Mouse (Mus musculus): Measurements from ENCODE around the gene Prdx6b. TPM values are rescaled to one million over a fixed set of nuclear protein-coding genes. Genes with fewer than 3 reads are reported as not detected.

The Prdx6b gene
- polyA plus RNA-seq, 1 experiment from 2014 or later: not detected

- Histone ChIP-seq H3K4me2 (replicated peaks) (no peak overlapping the region), H3K36me3 (replicated peaks; ENCODE audit: control insufficient read depth, insufficient read depth) (no peaks in the 10 kb centered on the region), H3K9me3 (ENCODE audit: control insufficient read depth, low read length) (no peaks in the 10 kb centered on the region), H3K27me3 (ENCODE audit: control insufficient read depth, insufficient read depth, low read length) (no peaks in the 10 kb centered on the region), H3K9ac (no peak overlapping the region), H3K4me1 (replicated peaks; ENCODE audit: control insufficient read depth, insufficient read depth, low read length) (no peaks in the 10 kb centered on the region), H3K27ac (no peak overlapping the region), H3K4me3 (replicated peaks; ENCODE audit: low read length) (no peak overlapping the region)
- peak; percentile 67 for DNase-seq (ENCODE audit: low spot score)
- WGBS: 57% methylated on average over 2 of the region's 2 CpGs
- no peak for ATAC-seq (ENCODE audit: low FRiP score)
These were observed 17.1 kb upstream of the Prdx6b start for GRCm38 (mm10) chr2:80275136-80275535.

DNA sequence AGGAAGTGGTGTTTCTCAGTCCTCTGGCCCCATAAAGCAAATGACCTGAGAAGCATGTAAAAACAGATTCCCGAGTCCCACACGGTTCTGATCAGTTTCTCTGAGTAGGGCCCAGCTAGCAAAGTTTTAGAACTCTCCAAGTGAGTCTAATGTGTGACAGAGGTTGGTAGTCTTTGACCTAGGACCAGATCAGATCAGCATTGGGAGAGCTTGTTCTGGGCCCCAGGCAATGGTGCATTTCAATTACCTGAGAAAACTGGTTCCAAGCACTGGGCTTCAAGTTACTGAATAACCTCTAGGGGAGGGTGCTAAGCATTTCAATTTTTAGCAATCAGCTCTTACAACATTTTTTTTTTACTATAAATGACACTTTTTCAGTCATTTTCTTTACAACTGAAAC lies 10.1 kb upstream of the Prdx6b start:
- Histone ChIP-seq H3K4me1 (replicated peaks; ENCODE audit: control insufficient read depth, insufficient read depth, low read length) (no peaks in the 10 kb centered on the region), H3K9me3 (ENCODE audit: control insufficient read depth, low read length) (no peaks in the 10 kb centered on the region), H3K4me3 (replicated peaks; ENCODE audit: low read length) (no peak overlapping the region), H3K9ac (no peak overlapping the region), H3K27ac (no peak overlapping the region), H3K27me3 (ENCODE audit: control insufficient read depth, insufficient read depth, low read length) (no peaks in the 10 kb centered on the region), H3K4me2 (replicated peaks) (no peak overlapping the region), H3K36me3 (replicated peaks; ENCODE audit: control insufficient read depth, insufficient read depth) (no peaks in the 10 kb centered on the region)
- WGBS: 85% methylated on average over 2 of the region's 2 CpGs
- DNase-seq (ENCODE audit: low spot score): no peak
- no peak for ATAC-seq (ENCODE audit: low FRiP score)

DNA sequence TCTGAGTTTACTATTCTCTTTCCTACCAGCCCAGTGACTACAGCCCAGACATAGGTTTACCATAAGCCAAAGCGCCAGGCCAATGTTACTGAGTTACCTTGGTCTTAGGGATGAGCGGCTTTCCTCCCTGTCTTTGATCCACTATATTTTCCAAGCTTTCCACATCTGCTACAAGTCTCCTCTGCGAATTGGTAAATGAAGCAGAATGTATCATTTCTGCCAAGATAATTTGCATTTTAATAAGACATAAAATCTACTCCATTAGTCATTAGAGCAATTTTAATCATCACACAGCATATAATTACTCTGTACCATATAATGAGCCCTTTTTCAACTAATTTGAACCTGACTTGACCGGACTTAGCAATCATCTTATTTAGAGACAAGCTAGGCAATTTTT lies 5.9 kb upstream of the Prdx6b start:
- 0 out of 2 replicates have a peak, but pooled peaks have one; percentile 48 for ATAC-seq (ENCODE audit: low FRiP score)
- WGBS: 64% methylated on average over 4 of the region's 4 CpGs

GRCm38 (mm10) chr2:80298334-80298733 lies 6.1 kb downstream of the Prdx6b start:
- whole genome bisulfite sequencing: 81% methylated on average over 3 of the region's 3 CpGs
- DNase-seq (ENCODE audit: low spot score) (no peak), ATAC-seq (ENCODE audit: low FRiP score) (no peak)
- no peaks in the 10 kb centered on the region for H3K9me3 ChIP-seq (ENCODE audit: control insufficient read depth, low read length)
- H3K4me3 ChIP-seq (replicated peaks; ENCODE audit: low read length): no peak overlapping the region
- H3K4me1 ChIP-seq (replicated peaks; ENCODE audit: control insufficient read depth, insufficient read depth, low read length): no peaks in the 10 kb centered on the region
- H3K4me2 ChIP-seq (replicated peaks): no peak overlapping the region
- H3K27me3 ChIP-seq (ENCODE audit: control insufficient read depth, insufficient read depth, low read length): no peaks in the 10 kb centered on the region
- no peak overlapping the region for H3K27ac ChIP-seq
- H3K36me3 ChIP-seq (replicated peaks; ENCODE audit: control insufficient read depth, insufficient read depth): no peaks in the 10 kb centered on the region
- no peak overlapping the region for H3K9ac ChIP-seq

More for the DNA sequence above, 5.9 kb upstream of the Prdx6b start:
- Histone ChIP-seq H3K9ac (no peak overlapping the region), H3K27me3 (ENCODE audit: control insufficient read depth, insufficient read depth, low read length) (no peaks in the 10 kb centered on the region), H3K4me2 (replicated peaks) (no peak overlapping the region), H3K9me3 (ENCODE audit: control insufficient read depth, low read length) (no peaks in the 10 kb centered on the region), H3K27ac (no peak overlapping the region), H3K4me3 (replicated peaks; ENCODE audit: low read length) (no peak overlapping the region), H3K36me3 (replicated peaks; ENCODE audit: control insufficient read depth, insufficient read depth) (no peaks in the 10 kb centered on the region), H3K4me1 (replicated peaks; ENCODE audit: control insufficient read depth, insufficient read depth, low read length) (no peaks in the 10 kb centered on the region)
- peak; percentile 42 for DNase-seq (ENCODE audit: low spot score)

- no peaks in the 10 kb centered on the region for H3K36me3 ChIP-seq (replicated peaks; ENCODE audit: control insufficient read depth, insufficient read depth)
- H3K27me3 ChIP-seq (ENCODE audit: control insufficient read depth, insufficient read depth, low read length): no peaks in the 10 kb centered on the region
- no peaks in the 10 kb centered on the region for H3K4me1 ChIP-seq (replicated peaks; ENCODE audit: control insufficient read depth, insufficient read depth, low read length)
- ATAC-seq (ENCODE audit: low FRiP score): no peak
- H3K4me2 ChIP-seq (replicated peaks): no peak overlapping the region
- H3K27ac ChIP-seq: no peak overlapping the region
- H3K9me3 ChIP-seq (ENCODE audit: control insufficient read depth, low read length): no peaks in the 10 kb centered on the region
- DNase-seq (ENCODE audit: low spot score): no peak
- H3K9ac ChIP-seq: no peak overlapping the region
- WGBS: 89% methylated on average over 4 of the region's 4 CpGs
- H3K4me3 ChIP-seq (replicated peaks; ENCODE audit: low read length): no peak overlapping the region
These were observed 8.5 kb downstream of the Prdx6b start for GRCm38 (mm10) chr2:80300806-80301205.

DNA sequence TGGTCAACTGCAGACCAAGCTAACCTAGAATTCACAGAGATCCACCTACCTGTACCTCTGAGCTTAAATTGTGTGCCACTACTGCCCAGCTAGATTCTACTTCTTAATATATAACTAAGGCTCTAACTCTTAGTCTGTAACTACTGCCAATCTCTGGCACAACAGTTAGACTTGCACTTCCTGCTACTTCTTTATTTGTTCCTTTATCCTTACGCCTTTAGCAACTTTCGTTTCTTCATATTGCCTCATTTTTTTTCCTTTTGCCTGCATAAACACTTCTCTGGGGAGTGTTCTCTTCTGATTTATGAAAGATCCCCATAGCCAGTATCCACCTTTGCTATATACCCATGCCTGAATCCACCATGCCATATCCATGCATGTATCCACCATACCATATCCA lies 11.7 kb downstream of the Prdx6b start:
- H3K9me3 ChIP-seq (ENCODE audit: control insufficient read depth, low read length): no peaks in the 10 kb centered on the region
- no peak overlapping the region for H3K4me2 ChIP-seq (replicated peaks)
- no peak overlapping the region for H3K27ac ChIP-seq
- DNase-seq (ENCODE audit: low spot score): no peak
- no peaks in the 10 kb centered on the region for H3K36me3 ChIP-seq (replicated peaks; ENCODE audit: control insufficient read depth, insufficient read depth)
- H3K4me3 ChIP-seq (replicated peaks; ENCODE audit: low read length): no peak overlapping the region
- no peak for ATAC-seq (ENCODE audit: low FRiP score)
- no peak overlapping the region for H3K9ac ChIP-seq
- H3K4me1 ChIP-seq (replicated peaks; ENCODE audit: control insufficient read depth, insufficient read depth, low read length): no peaks in the 10 kb centered on the region
- H3K27me3 ChIP-seq (ENCODE audit: control insufficient read depth, insufficient read depth, low read length): no peaks in the 10 kb centered on the region
- WGBS: 92% methylated on average over 2 of the region's 2 CpGs

- Histone ChIP-seq H3K27ac (no peak overlapping the region), H3K36me3 (replicated peaks; ENCODE audit: control insufficient read depth, insufficient read depth) (no peaks in the 10 kb centered on the region), H3K4me3 (replicated peaks; ENCODE audit: low read length) (no peak overlapping the region), H3K9ac (no peak overlapping the region), H3K27me3 (ENCODE audit: control insufficient read depth, insufficient read depth, low read length) (no peaks in the 10 kb centered on the region; the same call in 1 of the 2 replicates), H3K4me1 (replicated peaks; ENCODE audit: control insufficient read depth, insufficient read depth, low read length) (no peaks in the 10 kb centered on the region), H3K4me2 (replicated peaks) (no peak overlapping the region), H3K9me3 (ENCODE audit: control insufficient read depth, low read length) (no peaks in the 10 kb centered on the region)
- no peak for DNase-seq (ENCODE audit: low spot score)
- 91% methylated on average over 3 of the region's 3 CpGs for WGBS
- ATAC-seq (ENCODE audit: low FRiP score): no peak
These were observed 15.4 kb downstream of the Prdx6b start for GRCm38 (mm10) chr2:80307701-80308100.

DNA sequence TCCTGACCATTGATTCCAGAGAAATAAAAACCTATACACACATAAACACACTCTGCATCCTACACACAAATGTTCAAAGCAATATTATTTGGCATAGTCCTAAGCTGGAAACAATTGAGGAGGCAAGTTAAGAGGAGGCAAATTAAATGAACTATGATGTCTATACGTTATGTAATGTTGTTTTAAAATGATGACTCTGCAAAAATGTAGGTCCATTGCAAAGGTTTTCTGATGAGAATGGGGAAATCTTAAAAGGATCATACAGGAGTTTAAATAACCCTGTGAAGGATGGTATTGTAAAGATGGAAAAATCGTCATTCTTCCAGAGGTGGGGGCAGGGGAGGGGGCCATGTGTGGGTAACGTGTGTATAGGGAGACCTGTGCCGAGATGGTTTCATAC lies 17.5 kb downstream of the Prdx6b start:
- Histone ChIP-seq H3K27me3 (ENCODE audit: control insufficient read depth, insufficient read depth, low read length) (no peaks in the 10 kb centered on the region; the same call in 1 of the 2 replicates), H3K27ac (no peak overlapping the region), H3K9ac (no peak overlapping the region), H3K36me3 (replicated peaks; ENCODE audit: control insufficient read depth, insufficient read depth) (no peaks in the 10 kb centered on the region), H3K4me1 (replicated peaks; ENCODE audit: control insufficient read depth, insufficient read depth, low read length) (no peaks in the 10 kb centered on the region; the same call in 1 of the 2 replicates), H3K4me2 (replicated peaks) (no peak overlapping the region), H3K4me3 (replicated peaks; ENCODE audit: low read length) (no peak overlapping the region), H3K9me3 (ENCODE audit: control insufficient read depth, low read length) (no peaks in the 10 kb centered on the region)
- 81% methylated on average over 4 of the region's 4 CpGs for WGBS
- ATAC-seq (ENCODE audit: low FRiP score) (no peak), DNase-seq (ENCODE audit: low spot score) (no peak)

DNA sequence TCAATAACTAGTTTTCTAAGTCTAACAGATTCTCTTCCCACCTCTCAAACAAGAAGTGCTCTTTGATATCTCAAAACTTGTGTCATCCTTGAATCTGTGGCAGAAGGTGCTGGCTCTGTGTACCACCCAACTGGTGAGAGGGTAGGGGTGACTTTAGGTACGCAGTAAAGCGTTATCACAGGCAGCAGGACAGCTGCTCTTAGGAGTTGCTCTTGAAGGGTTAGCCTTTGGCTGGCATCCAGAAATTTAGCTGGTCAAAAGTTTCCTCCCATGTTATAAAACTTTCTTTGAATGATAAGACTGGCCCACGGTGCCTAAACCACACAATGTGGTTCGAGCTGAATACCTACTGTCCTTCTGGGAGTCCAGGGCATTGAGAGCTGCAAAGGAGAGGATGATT lies 18.5 kb downstream of the Prdx6b start:
- no peaks in the 10 kb centered on the region; the same call in 1 of the 2 replicates for H3K4me1 ChIP-seq (replicated peaks; ENCODE audit: control insufficient read depth, insufficient read depth, low read length)
- no peaks in the 10 kb centered on the region; the same call in 1 of the 2 replicates for H3K27me3 ChIP-seq (ENCODE audit: control insufficient read depth, insufficient read depth, low read length)
- H3K4me3 ChIP-seq (replicated peaks; ENCODE audit: low read length): no peak overlapping the region
- H3K4me2 ChIP-seq (replicated peaks): no peak overlapping the region
- WGBS: 84% methylated on average over 4 of the region's 4 CpGs
- H3K9ac ChIP-seq: no peak overlapping the region
- DNase-seq (ENCODE audit: low spot score) (no peak), ATAC-seq (ENCODE audit: low FRiP score) (no peak)
- no peaks in the 10 kb centered on the region for H3K36me3 ChIP-seq (replicated peaks; ENCODE audit: control insufficient read depth, insufficient read depth)
- H3K27ac ChIP-seq: no peak overlapping the region
- no peaks in the 10 kb centered on the region for H3K9me3 ChIP-seq (ENCODE audit: control insufficient read depth, low read length)

- H3K4me1 ChIP-seq (replicated peaks; ENCODE audit: control insufficient read depth, insufficient read depth, low read length): peaks cover 4% of the 10 kb centered on the region; the same call in 1 of the 2 replicates
- no peak for DNase-seq (ENCODE audit: low spot score)
- WGBS: 79% methylated on average over 4 of the region's 4 CpGs
- H3K27me3 ChIP-seq (ENCODE audit: control insufficient read depth, insufficient read depth, low read length): no peaks in the 10 kb centered on the region; the same call in 1 of the 2 replicates
- no peaks in the 10 kb centered on the region for H3K9me3 ChIP-seq (ENCODE audit: control insufficient read depth, low read length)
- ATAC-seq (ENCODE audit: low FRiP score): no peak
- no peak overlapping the region for H3K27ac ChIP-seq
- no peak overlapping the region for H3K4me2 ChIP-seq (replicated peaks)
- H3K4me3 ChIP-seq (replicated peaks; ENCODE audit: low read length): no peak overlapping the region
- no peak overlapping the region for H3K9ac ChIP-seq
- no peaks in the 10 kb centered on the region for H3K36me3 ChIP-seq (replicated peaks; ENCODE audit: control insufficient read depth, insufficient read depth)
These were observed 19.1 kb downstream of the Prdx6b start for GRCm38 (mm10) chr2:80311350-80311749.
